Mouse (Mus musculus): ENCODE measurements around the gene Blcap. TPM values are rescaled to one million over a fixed set of nuclear protein-coding genes. Genes with fewer than 3 reads are reported as not detected.

The Blcap gene
- polyA plus RNA-seq, 1 experiment from 2014 or later = 54.2 TPM

GRCm38 (mm10) chr2:157559858-157560257 lies 11.2 kb downstream of the Blcap start, which contains the start of gene Nnat:
Gene Nnat, plus strand, starts transcription at chr2:157560078.
- H3K4me1 ChIP-seq = peaks cover 45% of the 10 kb centered on the region
- no peak for ATAC-seq (ENCODE audit: insufficient number of reproducible peaks, low FRiP score, low TSS enrichment, low read depth)

GRCm38 (mm10) chr2:157559440-157559839 lies 11.6 kb downstream of the Blcap start:
- H3K36me3 ChIP-seq = peaks cover 54% of the 10 kb centered on the region
- WGBS = 42% methylated on average over 19 of the region's 19 CpGs
- H3K9ac ChIP-seq = 0 out of 2 replicates have a peak overlapping the region, but pooled peaks have one; percentile 23
- H3K4me2 ChIP-seq (replicated peaks) = peak overlapping the region; percentile 68
- H3K4me1 ChIP-seq = peaks cover 44% of the 10 kb centered on the region
- no peak overlapping the region for H3K27ac ChIP-seq (replicated peaks)
- H3K9me3 ChIP-seq (replicated peaks) = peaks cover 9% of the 10 kb centered on the region; the same call in 1 of the 2 replicates
- peak overlapping the region; percentile 47 for H3K4me3 ChIP-seq (replicated peaks)
- no peaks in the 10 kb centered on the region for H3K27me3 ChIP-seq
- ATAC-seq (ENCODE audit: insufficient number of reproducible peaks, low FRiP score, low TSS enrichment, low read depth) = no peak

More at GRCm38 (mm10) chr2:157559858-157560257, 11.2 kb downstream of the Blcap start, which contains the start of gene Nnat:
- Histone ChIP-seq H3K9ac (peak within 1 kb of the TSS; percentile 23; the same call in 1 of the 2 replicates), H3K27me3 (no peaks in the 10 kb centered on the region), H3K27ac (replicated peaks) (no peak within 1 kb of the TSS), H3K4me3 (replicated peaks) (peak within 1 kb of the TSS; percentile 47), H3K36me3 (peaks cover 54% of the 10 kb centered on the region), H3K4me2 (replicated peaks) (peak within 1 kb of the TSS; percentile 68), H3K9me3 (replicated peaks) (peaks cover 9% of the 10 kb centered on the region; the same call in 1 of the 2 replicates)
- 47% methylated on average over 27 of the region's 27 CpGs for WGBS

- Histone ChIP-seq H3K4me1 (peaks cover 48% of the 10 kb centered on the region), H3K4me2 (replicated peaks) (no peak overlapping the region), H3K27me3 (no peaks in the 10 kb centered on the region), H3K4me3 (replicated peaks) (no peak overlapping the region), H3K9ac (no peak overlapping the region), H3K36me3 (peaks cover 51% of the 10 kb centered on the region), H3K27ac (replicated peaks) (no peak overlapping the region), H3K9me3 (replicated peaks) (peaks cover 9% of the 10 kb centered on the region; the same call in 1 of the 2 replicates)
- 55% methylated on average over 6 of the region's 6 CpGs for WGBS
- no peak for ATAC-seq (ENCODE audit: insufficient number of reproducible peaks, low FRiP score, low TSS enrichment, low read depth)
Observed at GRCm38 (mm10) chr2:157558520-157558919, 12.6 kb downstream of the Blcap start.

DNA sequence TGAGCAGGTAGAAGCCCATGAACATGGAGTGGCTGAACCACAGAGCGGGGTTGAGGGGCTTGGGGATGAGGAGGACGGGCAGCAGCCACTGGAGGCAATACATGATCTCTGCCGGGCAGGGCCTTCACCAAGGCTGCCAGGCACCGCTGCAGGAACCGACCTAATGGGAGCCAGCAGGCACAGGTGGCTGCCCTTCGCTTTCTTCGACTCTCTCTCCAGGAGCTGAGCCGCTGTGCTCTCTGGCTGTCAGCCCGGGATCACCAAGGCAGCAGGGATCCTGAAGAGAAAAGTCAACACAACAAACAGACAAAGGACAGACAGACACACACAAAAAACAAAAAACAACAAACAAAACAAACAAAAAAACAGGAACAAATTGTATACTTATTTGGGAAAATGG lies 13.0 kb downstream of the Blcap start:
- no peak for ATAC-seq (ENCODE audit: insufficient number of reproducible peaks, low FRiP score, low TSS enrichment, low read depth)
- no peak overlapping the region for H3K4me2 ChIP-seq (replicated peaks)
- H3K9ac ChIP-seq = no peak overlapping the region
- no peaks in the 10 kb centered on the region for H3K27me3 ChIP-seq
- H3K4me3 ChIP-seq (replicated peaks) = no peak overlapping the region
- H3K4me1 ChIP-seq = peaks cover 51% of the 10 kb centered on the region
- no peak overlapping the region for H3K27ac ChIP-seq (replicated peaks)
- 78% methylated on average over 9 of the region's 9 CpGs for WGBS
- peaks cover 9% of the 10 kb centered on the region; the same call in 1 of the 2 replicates for H3K9me3 ChIP-seq (replicated peaks)
- peaks cover 48% of the 10 kb centered on the region for H3K36me3 ChIP-seq

DNA sequence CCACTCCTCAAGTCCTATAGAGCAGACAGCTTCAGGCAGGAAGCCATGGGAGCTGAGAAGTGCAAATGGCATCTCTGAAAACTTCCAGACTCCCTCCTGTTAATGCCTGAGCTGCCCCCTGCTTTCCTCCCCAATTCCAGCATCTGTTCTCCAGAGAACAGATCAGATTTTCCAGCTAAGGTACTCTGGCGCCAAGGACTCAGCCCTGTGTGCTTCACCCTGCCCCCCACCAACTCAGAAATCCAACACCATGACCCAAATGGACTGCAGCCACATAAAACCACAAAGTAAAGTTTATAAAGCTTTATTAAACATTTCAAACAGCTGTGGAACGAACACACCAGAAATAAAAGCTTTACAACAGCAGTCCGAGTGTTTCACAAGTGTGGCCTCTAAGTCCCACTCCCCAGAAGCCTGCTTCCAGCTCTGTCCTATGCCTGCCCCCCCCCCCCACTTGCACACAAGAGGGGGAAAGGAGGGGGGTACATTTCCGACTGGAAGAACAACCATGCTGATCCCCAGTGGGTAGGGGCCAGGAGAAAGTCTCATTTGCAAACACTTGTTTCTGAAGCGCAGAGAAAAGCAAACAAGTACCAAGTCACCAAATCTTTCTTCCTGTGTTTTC lies 14.9 kb downstream of the Blcap start:
- Histone ChIP-seq H3K4me3 (replicated peaks) (no peak overlapping the region), H3K4me1 (peaks cover 59% of the 10 kb centered on the region), H3K27me3 (no peaks in the 10 kb centered on the region), H3K9me3 (replicated peaks) (peaks cover 3% of the 10 kb centered on the region; the same call in 1 of the 2 replicates), H3K27ac (replicated peaks) (peak overlapping the region; percentile 65), H3K9ac (no peak overlapping the region), H3K36me3 (peaks cover 33% of the 10 kb centered on the region), H3K4me2 (replicated peaks) (no peak overlapping the region)
- WGBS = 43% methylated on average over 5 of the region's 5 CpGs
- peak; percentile 66; the same call in 1 of the 2 replicates for ATAC-seq (ENCODE audit: insufficient number of reproducible peaks, low FRiP score, low TSS enrichment, low read depth)

- Histone ChIP-seq H3K36me3 (peaks cover 27% of the 10 kb centered on the region), H3K27me3 (no peaks in the 10 kb centered on the region), H3K4me3 (replicated peaks) (no peak overlapping the region), H3K9me3 (replicated peaks) (no peaks in the 10 kb centered on the region), H3K4me2 (replicated peaks) (no peak overlapping the region), H3K27ac (replicated peaks) (0 out of 2 replicates have a peak overlapping the region, but pooled peaks have one; percentile 34), H3K9ac (no peak overlapping the region), H3K4me1 (peaks cover 52% of the 10 kb centered on the region)
- peak; percentile 72 for ATAC-seq (ENCODE audit: insufficient number of reproducible peaks, low FRiP score, low TSS enrichment, low read depth)
- WGBS = 48% methylated on average over 10 of the region's 10 CpGs
Observed at GRCm38 (mm10) chr2:157552158-157552886, 18.8 kb downstream of the Blcap start.

DNA sequence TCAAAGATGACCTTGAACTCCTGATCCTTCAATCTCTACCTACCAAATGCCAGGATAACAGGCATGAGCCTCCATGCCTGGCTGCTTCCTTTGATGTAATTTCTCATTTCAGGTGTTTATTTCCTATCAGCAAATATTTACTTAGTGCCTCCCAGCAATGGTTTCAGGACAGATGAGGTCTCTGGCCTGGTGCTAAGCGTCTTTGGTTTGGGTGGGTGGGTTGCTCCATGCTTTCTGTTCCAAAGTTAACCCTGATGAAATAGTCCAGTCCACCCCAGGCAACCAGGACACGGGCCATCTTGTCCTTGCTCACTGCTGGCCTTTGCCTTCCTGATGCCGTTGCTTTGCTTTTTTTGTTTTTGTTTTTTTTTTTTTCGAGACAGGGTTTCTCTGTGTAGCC lies 20.8 kb downstream of the Blcap start:
- no peak overlapping the region for H3K9ac ChIP-seq
- no peak overlapping the region for H3K4me2 ChIP-seq (replicated peaks)
- no peaks in the 10 kb centered on the region for H3K27me3 ChIP-seq
- no peak overlapping the region for H3K4me3 ChIP-seq (replicated peaks)
- H3K9me3 ChIP-seq (replicated peaks) = no peaks in the 10 kb centered on the region
- 81% methylated on average over 4 of the region's 4 CpGs for WGBS
- no peak overlapping the region for H3K27ac ChIP-seq (replicated peaks)
- peaks cover 36% of the 10 kb centered on the region for H3K4me1 ChIP-seq
- H3K36me3 ChIP-seq = peaks cover 25% of the 10 kb centered on the region
- no peak for ATAC-seq (ENCODE audit: insufficient number of reproducible peaks, low FRiP score, low TSS enrichment, low read depth)

GRCm38 (mm10) chr2:157546686-157547085 lies 24.4 kb downstream of the Blcap start:
- Histone ChIP-seq H3K27ac (replicated peaks) (no peak overlapping the region), H3K36me3 (peaks cover 32% of the 10 kb centered on the region), H3K27me3 (no peaks in the 10 kb centered on the region), H3K9me3 (replicated peaks) (no peaks in the 10 kb centered on the region), H3K4me3 (replicated peaks) (no peak overlapping the region), H3K4me1 (0 out of 2 replicates have a peak, but pooled peaks cover 4% of the 10 kb centered on the region), H3K4me2 (replicated peaks) (no peak overlapping the region), H3K9ac (no peak overlapping the region)
- ATAC-seq (ENCODE audit: insufficient number of reproducible peaks, low FRiP score, low TSS enrichment, low read depth) = no peak

DNA sequence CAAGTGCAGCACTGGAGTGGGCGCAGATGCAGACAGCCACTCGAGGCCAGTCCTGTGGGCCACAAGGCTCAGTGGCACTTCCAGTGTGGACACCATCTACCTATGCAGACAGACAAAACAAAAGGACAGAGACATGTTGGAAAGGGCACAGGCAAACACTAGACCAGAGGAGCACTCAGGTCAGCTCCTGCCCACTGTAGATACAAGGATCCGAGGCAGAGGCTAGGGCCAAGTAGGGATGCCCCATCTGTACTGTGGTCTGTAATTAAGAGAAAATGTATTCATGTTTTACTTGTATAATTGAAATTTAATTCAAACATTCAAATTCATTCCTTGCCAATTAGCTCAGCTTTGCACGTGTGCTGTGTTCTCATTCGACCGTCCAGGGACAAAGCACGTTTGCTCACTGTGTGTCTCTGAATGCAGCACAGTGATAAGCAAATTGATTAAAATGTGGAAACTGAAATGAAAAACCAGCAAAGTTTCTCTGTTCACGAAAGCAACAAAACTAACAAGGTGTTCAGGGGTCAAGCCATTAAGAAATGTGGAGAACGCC lies 26.7 kb downstream of the Blcap start:
- Histone ChIP-seq H3K4me3 (replicated peaks) (no peak overlapping the region), H3K4me1 (peaks cover 16% of the 10 kb centered on the region), H3K9me3 (replicated peaks) (no peaks in the 10 kb centered on the region), H3K27ac (replicated peaks) (no peak overlapping the region), H3K36me3 (peaks cover 32% of the 10 kb centered on the region), H3K9ac (no peak overlapping the region), H3K4me2 (replicated peaks) (no peak overlapping the region), H3K27me3 (no peaks in the 10 kb centered on the region)
- WGBS = 82% methylated on average over 9 of the region's 9 CpGs
- no peak for ATAC-seq (ENCODE audit: insufficient number of reproducible peaks, low FRiP score, low TSS enrichment, low read depth)

DNA sequence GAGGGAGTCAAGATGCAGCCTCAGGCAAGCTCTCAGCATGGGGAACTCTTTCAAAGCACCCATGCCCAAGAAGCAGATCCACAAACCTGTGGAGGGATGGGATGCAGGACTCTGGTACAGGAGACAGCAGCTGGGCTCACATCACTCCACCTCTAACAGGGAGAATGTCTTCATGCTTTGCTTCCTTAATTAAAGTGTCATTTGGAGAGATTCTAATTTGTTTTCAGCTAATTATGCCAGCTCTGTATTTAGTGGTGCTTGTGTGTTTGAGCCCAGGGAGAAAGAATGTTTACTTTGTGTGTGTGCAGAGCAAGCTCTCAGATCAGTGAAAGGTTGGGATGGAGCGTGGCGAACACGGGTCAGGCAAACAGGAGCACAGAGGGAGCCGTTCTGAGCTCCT lies 28.7 kb downstream of the Blcap start:
- Histone ChIP-seq H3K4me1 (peaks cover 16% of the 10 kb centered on the region), H3K9me3 (replicated peaks) (no peaks in the 10 kb centered on the region), H3K27me3 (0 out of 2 replicates have a peak, but pooled peaks cover 3% of the 10 kb centered on the region), H3K27ac (replicated peaks) (no peak overlapping the region), H3K36me3 (0 out of 2 replicates have a peak, but pooled peaks cover 18% of the 10 kb centered on the region), H3K4me3 (replicated peaks) (no peak overlapping the region), H3K4me2 (replicated peaks) (no peak overlapping the region), H3K9ac (no peak overlapping the region)
- ATAC-seq (ENCODE audit: insufficient number of reproducible peaks, low FRiP score, low TSS enrichment, low read depth) = no peak
- WGBS = 59% methylated on average over 4 of the region's 4 CpGs

DNA sequence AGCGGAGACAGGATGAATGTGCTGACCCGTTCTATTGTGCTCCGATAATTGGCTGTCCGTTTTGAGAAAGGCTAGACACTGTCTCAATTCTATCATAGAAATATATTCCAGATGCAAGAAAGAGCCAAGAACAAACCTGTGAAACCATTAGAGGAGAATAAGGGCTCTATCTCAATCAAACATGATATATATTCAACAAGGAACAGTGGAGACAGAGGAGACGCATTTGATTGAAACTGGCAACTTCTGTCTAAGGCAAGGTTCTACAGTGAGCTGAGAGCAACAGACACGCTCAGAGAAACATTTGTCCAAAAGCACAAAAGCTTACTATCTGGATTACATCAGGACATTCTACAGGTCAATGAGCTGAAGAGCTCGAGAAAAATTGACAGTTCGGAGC lies 29.4 kb downstream of the Blcap start:
- no peak overlapping the region for H3K9ac ChIP-seq
- WGBS = 64% methylated on average over 8 of the region's 8 CpGs
- H3K4me1 ChIP-seq = peaks cover 16% of the 10 kb centered on the region
- H3K4me2 ChIP-seq (replicated peaks) = no peak overlapping the region
- 0 out of 2 replicates have a peak, but pooled peaks cover 3% of the 10 kb centered on the region for H3K27me3 ChIP-seq
- H3K36me3 ChIP-seq = 0 out of 2 replicates have a peak, but pooled peaks cover 13% of the 10 kb centered on the region
- no peak overlapping the region for H3K4me3 ChIP-seq (replicated peaks)
- ATAC-seq (ENCODE audit: insufficient number of reproducible peaks, low FRiP score, low TSS enrichment, low read depth) = no peak
- no peaks in the 10 kb centered on the region for H3K9me3 ChIP-seq (replicated peaks)
- H3K27ac ChIP-seq (replicated peaks) = no peak overlapping the region

All from embryonic facial prominence, embryonic 15.5 days (tissue).